Mouse (Mus musculus) hindbrain, embryonic 10.5 days (tissue): ENCODE results near the gene Tap1. TPM values are rescaled to one million over a fixed set of nuclear protein-coding genes. Genes with fewer than 3 reads are reported as not detected.

ENCODE experiments used
- DNase-seq: peaks from one replicate; pipeline ENCODE4 v3.0.0-alpha.2; 2017; ENCODE audit warnings: low spot score
- H3K27ac ChIP-seq: fragments of 300-500 bp; sonication (generic); 2 replicates; pipeline ENCODE4 v1.5.1; 2016; ENCODE audit warnings: mild to moderate bottlenecking, moderate library complexity
- H3K27me3 ChIP-seq: fragments of 300-500 bp; sonication (generic); 2 replicates; pipeline ENCODE4 v1.6.1; 2016; ENCODE audit warnings: mild to moderate bottlenecking; ENCODE audit not compliant: poor library complexity, insufficient read depth, severe bottlenecking
- H3K36me3 ChIP-seq: fragments of 300-500 bp; sonication (generic); 2 replicates; pipeline ENCODE4 v1.6.1; 2016; ENCODE audit warnings: mild to moderate bottlenecking, moderate library complexity
- H3K4me1 ChIP-seq: fragments of 300-500 bp; sonication (generic); replicated peaks from 2 replicates; pipeline ENCODE4 v1.6.1; 2016; ENCODE audit warnings: mild to moderate bottlenecking
- H3K4me3 ChIP-seq: fragments of 300-500 bp; sonication (generic); 2 replicates; pipeline ENCODE4 v1.5.1; 2016; ENCODE audit warnings: mild to moderate bottlenecking, moderate library complexity
- H3K9me3 ChIP-seq: fragments of 300-500 bp; sonication (generic); 2 replicates; pipeline ENCODE4 v1.6.1; 2016; ENCODE audit warnings: mild to moderate bottlenecking, moderate library complexity
- WGBS: fragments of 180-500 bp; shearing (Covaris S2); methylation state at CpG from one replicate; pipeline ENCODE4 v1.1.7; 2016; 5-methylcytosine and 5-hydroxymethylcytosine counted together
- polyA plus RNA-seq: library from polyadenylated mRNA; unstranded; fragments of >200 nt; fragmentation: Nextera tagmentation; extraction: Ambion mirVana; gene quantifications from 2 replicates; pipeline ENCODE4 v1.2.1, GENCODE M21; 2016

Gene Tap1
- polyA plus RNA-seq, 1 experiment from 2014 or later: 1.7 TPM

DNA sequence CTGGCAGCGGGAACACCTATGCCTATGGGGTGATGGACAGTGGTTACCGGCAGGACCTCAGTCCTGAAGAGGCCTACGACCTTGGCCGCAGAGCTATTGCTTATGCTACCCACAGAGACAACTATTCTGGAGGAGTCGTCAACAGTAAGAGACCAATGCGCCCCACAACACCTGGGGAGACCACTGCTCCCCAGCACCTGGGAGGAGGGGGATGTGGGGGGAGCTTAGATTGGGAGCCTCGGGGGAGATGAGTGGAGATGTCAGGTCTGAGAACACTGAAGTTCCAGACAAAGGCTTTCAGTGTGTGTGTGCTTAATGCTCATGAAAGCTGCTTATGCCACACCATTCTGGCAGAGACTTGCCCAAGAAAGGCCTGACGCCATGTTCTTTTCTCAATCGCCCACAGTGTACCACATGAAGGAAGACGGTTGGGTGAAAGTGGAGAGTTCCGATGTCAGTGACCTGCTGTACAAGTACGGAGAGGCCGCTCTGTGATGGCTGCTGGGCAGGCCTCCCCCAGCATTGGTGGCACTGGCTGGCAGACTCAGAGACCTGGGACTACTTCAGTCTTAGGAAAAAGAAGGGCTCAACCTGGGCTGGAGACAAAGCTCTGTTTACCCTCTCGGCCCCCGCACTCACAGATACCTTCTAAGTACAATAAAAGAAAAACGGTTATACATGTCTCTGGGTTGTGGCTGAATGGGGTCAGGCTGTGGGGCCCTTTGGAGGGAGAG is 13.6 kb downstream of the Tap1 start:
- DNase-seq: no peak
- Histone ChIP-seq H3K4me3 (no peak overlapping the region), H3K27ac (no peak overlapping the region), H3K9me3 (no peaks in the 10 kb centered on the region), H3K36me3 (no peaks in the 10 kb centered on the region), H3K27me3 (peaks cover 91% of the 10 kb centered on the region), H3K4me1 (peaks cover 32% of the 10 kb centered on the region)
- WGBS: 87% methylated on average over 16 of the region's 16 CpGs

DNA sequence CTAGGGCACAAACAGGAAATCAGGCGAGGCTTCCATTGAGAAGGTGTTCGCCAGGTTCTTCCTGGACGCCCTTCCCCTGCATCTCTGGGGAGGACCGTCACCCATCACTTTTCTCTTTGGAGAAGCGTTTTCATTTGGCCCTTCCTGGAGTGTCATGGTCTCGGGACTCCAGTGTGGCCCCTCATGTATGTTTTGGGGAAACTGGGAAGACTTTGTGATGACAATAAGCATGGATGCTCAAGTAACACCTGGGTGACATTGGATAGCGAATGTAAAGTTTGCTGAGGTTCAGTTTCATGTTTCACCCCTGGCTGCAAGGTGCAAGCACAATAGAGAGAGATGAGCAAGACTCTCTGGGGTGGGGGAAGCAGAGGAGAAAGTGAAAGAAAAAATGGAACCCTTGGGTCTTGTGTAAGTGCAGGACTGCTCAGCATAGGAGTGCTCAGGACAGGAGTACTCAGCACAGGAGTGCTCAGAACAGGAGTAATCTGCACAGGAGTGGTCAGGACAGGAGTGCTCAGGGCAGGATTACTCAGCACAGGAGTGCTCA is 14.2 kb downstream of the Tap1 start:
- Histone ChIP-seq H3K9me3 (no peaks in the 10 kb centered on the region), H3K4me1 (peaks cover 32% of the 10 kb centered on the region), H3K27me3 (peaks cover 91% of the 10 kb centered on the region), H3K36me3 (no peaks in the 10 kb centered on the region), H3K27ac (no peak overlapping the region), H3K4me3 (no peak overlapping the region)
- WGBS: 67% methylated on average over 7 of the region's 7 CpGs
- DNase-seq: no peak

DNA sequence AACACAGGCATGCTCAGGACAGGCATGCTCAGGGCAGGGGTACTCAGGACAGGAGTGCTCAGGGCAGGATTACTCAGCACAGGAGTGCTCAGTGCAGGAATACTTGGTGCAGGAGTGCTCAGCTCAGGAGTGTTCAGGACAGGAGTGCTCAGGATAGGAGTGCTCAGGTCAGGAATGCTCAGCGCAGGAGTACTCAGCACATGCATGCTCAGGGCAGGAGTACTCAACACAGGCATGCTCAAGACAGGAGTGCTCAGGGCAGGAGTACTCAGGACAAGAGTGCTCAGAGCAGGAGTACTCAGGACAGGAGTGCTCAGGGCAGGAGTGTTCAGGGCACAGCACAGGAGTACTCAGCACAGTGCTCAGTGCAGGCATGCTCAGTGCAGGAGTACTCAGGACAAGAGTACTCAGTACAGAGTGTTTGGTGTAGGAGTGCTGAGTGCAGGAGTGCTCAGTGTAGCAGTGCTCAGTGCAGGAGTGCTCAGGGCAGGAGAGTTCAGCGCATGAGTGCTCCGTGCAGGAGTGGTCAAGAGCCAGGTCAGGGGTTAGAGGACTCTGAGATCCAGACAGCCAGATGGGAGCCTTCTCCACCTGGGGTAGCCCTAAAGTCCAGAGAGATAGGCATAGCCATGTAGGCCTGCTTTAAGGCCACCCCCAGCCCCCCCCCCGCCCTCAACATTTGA is 15.5 kb downstream of the Tap1 start:
- Histone ChIP-seq H3K27me3 (peaks cover 87% of the 10 kb centered on the region), H3K27ac (no peak overlapping the region), H3K4me1 (peaks cover 21% of the 10 kb centered on the region), H3K36me3 (no peaks in the 10 kb centered on the region), H3K9me3 (no peaks in the 10 kb centered on the region), H3K4me3 (no peak overlapping the region)
- no peak for DNase-seq
- 79% methylated on average over 4 of the region's 4 CpGs for WGBS

DNA sequence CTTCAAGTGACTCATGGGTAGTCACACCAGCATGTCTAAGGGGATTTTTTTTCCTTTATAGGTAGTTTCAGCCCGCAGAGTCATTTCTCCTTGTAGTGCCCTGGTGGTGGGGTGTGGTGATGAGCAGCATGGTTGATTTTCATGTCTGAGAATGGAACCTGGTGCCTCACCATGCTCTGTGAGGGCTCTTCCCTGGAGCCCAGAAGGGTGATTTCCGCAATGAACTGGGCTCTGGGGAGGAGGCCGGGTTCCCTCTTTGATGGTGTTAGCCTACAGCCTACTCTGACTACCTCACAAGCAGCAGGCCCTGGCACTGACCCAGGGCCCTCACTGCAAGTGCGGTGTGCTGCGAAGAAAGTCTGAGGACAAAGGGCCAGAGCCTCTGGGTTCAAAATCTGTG is 16.1 kb downstream of the Tap1 start, which contains the start of gene Tap2:
Tap2 (plus strand) TSS at position 84 of the 400 bp plus-strand sequence.
- DNase-seq: no peak
- 58% methylated on average over 5 of the region's 5 CpGs for WGBS
- Histone ChIP-seq H3K27ac (peak within 1 kb of the TSS; percentile 66; the same call in 1 of the 2 replicates), H3K27me3 (peaks cover 84% of the 10 kb centered on the region), H3K9me3 (no peaks in the 10 kb centered on the region), H3K4me1 (peaks cover 16% of the 10 kb centered on the region), H3K36me3 (no peaks in the 10 kb centered on the region), H3K4me3 (peak within 1 kb of the TSS; percentile 78)

DNA sequence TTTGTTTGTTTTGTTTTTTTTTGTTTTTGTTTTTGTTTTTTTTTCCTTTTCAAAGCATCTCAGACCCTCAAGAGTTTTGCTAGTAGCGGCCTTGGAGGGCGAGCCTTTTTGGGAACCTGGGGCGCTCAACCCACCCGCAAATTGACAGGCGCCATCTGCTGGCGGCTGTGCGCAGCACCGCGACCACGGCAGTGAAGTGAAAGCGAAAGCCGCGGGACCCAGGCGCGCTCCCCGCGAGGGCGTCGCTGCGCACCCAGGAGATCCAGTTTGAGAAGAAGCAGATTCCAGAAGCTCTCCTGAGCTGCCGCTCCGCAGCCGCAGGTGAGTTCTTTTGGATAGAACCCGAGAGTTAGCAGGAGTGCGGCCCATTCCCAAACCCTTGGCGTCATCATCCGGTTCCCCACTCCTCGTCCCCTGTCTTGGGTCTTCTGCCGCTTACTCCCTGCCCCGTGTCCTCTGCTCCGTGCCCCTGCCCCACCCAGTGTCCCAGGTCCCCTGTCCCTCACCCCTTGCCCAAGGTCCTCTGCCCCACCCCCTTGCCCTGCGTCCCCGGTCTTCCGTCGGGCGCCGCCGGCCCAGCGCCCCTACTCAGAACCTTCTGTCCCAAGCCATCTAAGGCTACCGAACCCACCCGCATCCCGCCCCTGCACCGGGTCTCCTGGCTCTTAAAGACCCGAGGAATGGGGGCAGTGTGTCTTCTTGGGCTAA is 17.1 kb downstream of the Tap1 start:
- under 1% methylated on average over 44 of the region's 44 CpGs for WGBS
- Histone ChIP-seq H3K36me3 (no peaks in the 10 kb centered on the region), H3K9me3 (no peaks in the 10 kb centered on the region; the same call in 1 of the 2 replicates), H3K27me3 (peaks cover 82% of the 10 kb centered on the region), H3K4me1 (peaks cover 13% of the 10 kb centered on the region), H3K4me3 (peak overlapping the region; percentile 78), H3K27ac (peak overlapping the region; percentile 66)
- DNase-seq: peak; percentile 84

DNA sequence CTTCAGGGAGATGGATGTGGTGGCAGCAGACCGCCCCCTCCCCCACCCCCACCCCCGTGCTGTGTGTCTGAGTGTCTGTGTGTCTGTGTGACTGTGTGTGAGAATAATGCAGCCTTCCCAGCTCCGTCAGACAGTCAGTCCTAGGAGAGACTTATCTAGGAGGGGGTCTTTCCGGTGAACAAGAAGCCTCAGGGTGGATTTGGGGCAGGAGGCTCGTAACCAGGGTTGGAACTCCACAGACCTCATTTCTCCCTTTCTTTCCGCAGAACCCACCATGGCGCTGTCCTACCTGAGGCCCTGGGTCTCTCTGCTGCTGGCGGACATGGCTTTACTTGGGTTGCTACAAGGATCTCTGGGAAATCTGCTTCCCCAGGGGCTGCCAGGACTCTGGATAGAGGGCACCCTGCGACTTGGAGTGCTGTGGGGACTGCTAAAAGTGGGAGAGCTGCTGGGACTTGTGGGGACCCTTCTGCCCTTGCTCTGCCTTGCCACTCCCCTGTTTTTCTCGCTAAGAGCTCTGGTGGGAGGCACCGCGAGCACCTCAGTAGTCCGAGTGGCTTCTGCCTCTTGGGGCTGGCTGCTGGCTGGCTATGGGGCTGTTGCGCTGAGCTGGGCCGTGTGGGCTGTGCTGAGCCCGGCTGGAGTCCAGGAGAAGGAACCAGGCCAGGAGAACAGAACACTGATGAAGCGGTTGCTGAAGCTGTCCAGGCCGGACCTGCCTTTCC is 17.8 kb downstream of the Tap1 start:
- H3K9me3 ChIP-seq: peaks cover 3% of the 10 kb centered on the region; the same call in 1 of the 2 replicates
- DNase-seq: no peak
- H3K27ac ChIP-seq: no peak overlapping the region
- H3K36me3 ChIP-seq: no peaks in the 10 kb centered on the region
- 13% methylated on average over 18 of the region's 18 CpGs for WGBS
- H3K27me3 ChIP-seq: peaks cover 76% of the 10 kb centered on the region
- peak overlapping the region; percentile 78 for H3K4me3 ChIP-seq
- H3K4me1 ChIP-seq: peaks cover 13% of the 10 kb centered on the region

DNA sequence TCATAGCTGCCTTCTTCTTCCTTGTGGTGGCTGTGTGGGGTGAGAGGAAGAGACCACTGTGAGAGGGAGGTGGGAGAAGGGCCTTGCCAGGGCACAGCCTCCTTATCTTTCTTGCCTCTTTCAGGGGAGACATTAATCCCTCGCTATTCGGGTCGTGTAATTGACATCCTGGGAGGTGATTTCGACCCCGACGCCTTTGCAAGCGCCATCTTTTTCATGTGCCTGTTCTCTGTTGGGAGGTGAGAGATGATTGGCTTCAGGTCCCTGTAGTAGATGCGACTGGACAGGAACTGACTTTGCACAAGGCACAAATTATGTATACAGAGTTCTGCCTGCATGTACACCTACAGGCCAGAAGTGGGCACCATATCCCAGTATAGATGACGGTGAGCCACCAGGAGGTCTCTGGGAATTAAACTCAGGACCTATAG is 18.4 kb downstream of the Tap1 start:
- Histone ChIP-seq H3K27me3 (peaks cover 76% of the 10 kb centered on the region), H3K9me3 (peaks cover 3% of the 10 kb centered on the region; the same call in 1 of the 2 replicates), H3K4me3 (peak overlapping the region; percentile 78; the same call in 1 of the 2 replicates), H3K27ac (no peak overlapping the region), H3K4me1 (peaks cover 13% of the 10 kb centered on the region), H3K36me3 (no peaks in the 10 kb centered on the region)
- no peak for DNase-seq
- WGBS: 19% methylated on average over 9 of the region's 9 CpGs

DNA sequence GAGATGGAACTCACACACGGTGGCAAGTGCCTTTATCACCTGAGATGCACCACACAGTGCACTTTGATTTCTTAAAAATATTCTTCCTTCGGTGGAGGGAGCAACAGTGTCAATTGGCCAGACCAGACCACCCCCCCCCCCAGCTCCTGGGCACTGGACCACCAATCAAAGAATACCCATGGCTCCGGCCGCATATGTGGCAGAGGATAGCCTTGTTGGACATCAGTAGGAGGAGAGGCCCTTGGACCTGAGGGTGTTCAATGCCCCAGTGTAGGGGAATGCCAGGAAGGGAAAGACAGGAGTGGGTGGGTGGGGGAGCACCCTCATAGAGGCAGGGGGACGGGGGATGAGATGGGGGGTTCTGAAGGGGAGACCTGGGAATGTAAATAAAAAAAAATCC is 19.4 kb downstream of the Tap1 start:
- Histone ChIP-seq H3K4me3 (no peak overlapping the region), H3K27me3 (peaks cover 76% of the 10 kb centered on the region), H3K9me3 (peaks cover 3% of the 10 kb centered on the region; the same call in 1 of the 2 replicates), H3K36me3 (no peaks in the 10 kb centered on the region), H3K4me1 (peaks cover 16% of the 10 kb centered on the region), H3K27ac (no peak overlapping the region)
- 84% methylated on average over 5 of the region's 5 CpGs for WGBS
- DNase-seq: no peak

DNA sequence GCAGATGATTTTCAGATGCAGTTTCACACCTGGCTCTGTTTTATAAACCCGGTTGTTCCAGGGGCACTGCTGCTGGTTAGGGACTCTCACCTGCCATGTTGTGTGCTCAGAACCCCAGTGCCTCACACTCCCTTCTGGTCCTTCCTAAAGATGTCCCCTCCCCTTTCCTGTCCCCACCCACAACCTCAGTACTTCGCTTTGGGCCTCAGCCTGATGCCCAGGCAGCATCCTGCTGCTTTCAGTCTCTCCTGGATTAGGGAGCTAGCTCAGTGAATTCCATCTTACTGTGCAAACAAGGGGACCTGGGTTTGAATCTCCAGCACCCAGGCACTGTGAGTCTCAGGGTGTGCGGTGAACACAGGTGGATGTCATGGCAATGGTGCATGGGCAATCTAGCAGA is 20.1 kb downstream of the Tap1 start:
- no peaks in the 10 kb centered on the region for H3K36me3 ChIP-seq
- H3K9me3 ChIP-seq: peaks cover 3% of the 10 kb centered on the region; the same call in 1 of the 2 replicates
- no peak overlapping the region for H3K27ac ChIP-seq
- DNase-seq: no peak
- H3K4me1 ChIP-seq: peaks cover 19% of the 10 kb centered on the region
- H3K27me3 ChIP-seq: peaks cover 82% of the 10 kb centered on the region
- WGBS: 61% methylated on average over 3 of the region's 3 CpGs
- no peak overlapping the region for H3K4me3 ChIP-seq

DNA sequence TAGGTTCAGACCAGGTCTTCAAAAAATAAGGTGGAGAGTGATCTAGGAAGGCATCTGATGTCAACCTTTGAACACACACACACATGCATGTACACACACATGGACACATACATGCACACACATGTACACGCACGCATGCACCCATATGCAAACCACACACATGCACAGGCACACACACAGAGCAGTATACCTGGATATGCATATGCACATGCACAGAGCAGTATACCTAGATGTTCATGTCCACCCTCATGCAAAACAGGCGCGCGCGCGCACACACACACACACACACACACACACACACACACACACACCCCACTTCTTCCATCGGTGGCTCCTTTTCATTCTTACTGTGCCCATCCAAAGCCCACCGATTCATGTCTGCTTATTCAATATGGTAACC is 20.5 kb downstream of the Tap1 start:
- H3K4me1 ChIP-seq: peaks cover 19% of the 10 kb centered on the region
- no peak overlapping the region for H3K4me3 ChIP-seq
- H3K27me3 ChIP-seq: peaks cover 82% of the 10 kb centered on the region
- no peak overlapping the region for H3K27ac ChIP-seq
- no peaks in the 10 kb centered on the region for H3K36me3 ChIP-seq
- no peak for DNase-seq
- H3K9me3 ChIP-seq: peaks cover 3% of the 10 kb centered on the region; the same call in 1 of the 2 replicates
- WGBS: 94% methylated on average over 9 of the region's 9 CpGs

DNA sequence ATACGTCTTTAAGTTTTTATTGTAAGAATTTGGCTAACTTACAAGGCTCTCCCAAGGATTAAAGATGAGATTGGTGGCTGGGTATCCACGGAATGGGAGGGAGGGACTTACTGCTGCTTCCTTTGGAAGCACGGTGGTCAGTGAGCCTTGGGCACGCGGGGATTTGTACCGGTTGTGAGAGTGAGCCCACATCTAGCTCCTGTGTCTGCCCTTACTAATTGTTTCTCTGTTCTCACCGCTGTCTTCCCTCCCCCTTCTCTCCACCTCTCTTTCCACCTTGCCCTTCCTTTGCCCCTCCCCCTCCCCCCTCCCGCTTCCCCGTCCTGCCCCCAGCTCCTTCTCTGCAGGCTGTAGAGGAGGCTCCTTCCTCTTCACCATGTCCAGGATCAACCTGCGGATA is 21.1 kb downstream of the Tap1 start:
- H3K27me3 ChIP-seq: peaks cover 82% of the 10 kb centered on the region

DNA sequence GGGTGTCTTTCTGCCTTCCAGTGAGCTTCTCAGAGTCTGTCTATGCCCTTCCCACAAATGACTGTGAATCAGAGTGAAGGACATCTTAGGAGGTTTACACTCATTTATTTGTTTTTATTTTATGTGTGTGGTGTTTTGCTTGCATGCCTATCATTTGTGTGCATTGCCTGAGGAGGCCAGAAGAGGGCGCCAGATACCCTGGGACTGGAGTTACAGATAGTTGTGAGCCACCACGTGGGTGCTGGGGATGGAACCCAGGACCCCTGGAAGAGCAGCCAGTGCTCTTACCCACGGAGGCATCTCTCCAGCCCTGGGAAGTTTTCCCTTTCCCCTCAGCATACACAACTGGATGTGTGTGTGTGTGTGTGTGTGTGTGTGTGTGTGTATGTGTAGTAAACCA is 22.3 kb downstream of the Tap1 start:
- 45% methylated on average over 3 of the region's 3 CpGs for WGBS

More for the DNA sequence above, 21.1 kb downstream of the Tap1 start:
- DNase-seq: no peak
- peaks cover 3% of the 10 kb centered on the region; the same call in 1 of the 2 replicates for H3K9me3 ChIP-seq
- H3K4me1 ChIP-seq: peaks cover 19% of the 10 kb centered on the region
- H3K36me3 ChIP-seq: no peaks in the 10 kb centered on the region
- H3K27ac ChIP-seq: no peak overlapping the region
- 22% methylated on average over 10 of the region's 10 CpGs for WGBS
- no peak overlapping the region for H3K4me3 ChIP-seq

More for the DNA sequence above, 22.3 kb downstream of the Tap1 start:
- H3K4me3 ChIP-seq: no peak overlapping the region
- H3K27me3 ChIP-seq: peaks cover 84% of the 10 kb centered on the region
- peaks cover 3% of the 10 kb centered on the region; the same call in 1 of the 2 replicates for H3K9me3 ChIP-seq
- peaks cover 17% of the 10 kb centered on the region for H3K4me1 ChIP-seq
- H3K27ac ChIP-seq: no peak overlapping the region
- DNase-seq: no peak
- no peaks in the 10 kb centered on the region for H3K36me3 ChIP-seq
